Mouse (Mus musculus) erythroblast, adult 5-6 weeks (primary cell): ENCODE data around the gene Pheta1. TPM values are rescaled to one million over a fixed set of nuclear protein-coding genes. Genes with fewer than 3 reads are reported as not detected.

Experiments used
- ATAC-seq: replicated peaks from 2 replicates; pipeline ENCODE4 v1.8.0; 2016; ENCODE audit warnings: moderate number of reproducible peaks, mild to moderate bottlenecking, moderate TSS enrichment, inconsistent platforms; ENCODE audit not compliant: poor library complexity, low FRiP score, severe bottlenecking
- total RNA-seq, 2 experiments: library from RNA; stranded (forward) in 1 of 2; stranded (reverse) in 1 of 2; fragments of 150-400 nt in 1 of 2; fragments of 200-764, 138-1000 nt in 1 of 2; gene quantifications; 2 replicates each; pipeline versions ENCODE4 v1.2.3 to v1.2.4; 2015 to 2017; ENCODE audit warnings: low replicate concordance in 2 of 2

The Pheta1 gene
- total RNA-seq, 2 experiments from 2014 or later, result 0.19 TPM; not detected in 1

DNA sequence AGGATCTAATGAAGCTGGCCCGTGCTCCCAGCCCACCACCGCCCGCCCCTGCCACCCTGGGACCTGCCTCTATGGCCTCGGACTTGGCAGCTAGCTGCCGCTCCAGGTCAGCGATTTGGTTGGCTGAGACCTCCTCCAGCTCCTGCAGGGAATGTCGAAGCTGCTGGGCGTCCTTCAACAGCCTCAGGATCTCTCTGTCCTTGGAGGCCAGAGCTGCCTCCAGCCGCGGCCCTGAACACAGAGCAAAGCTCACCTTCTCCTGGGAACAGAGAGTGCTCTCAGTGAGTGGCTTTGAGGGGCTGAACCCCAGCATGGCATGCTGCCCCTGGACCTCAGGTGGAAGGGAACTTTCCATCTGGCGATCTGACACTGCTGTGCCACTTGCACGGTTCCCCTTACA is 28.1 kb downstream of the Pheta1 start:
- no peak for ATAC-seq

DNA sequence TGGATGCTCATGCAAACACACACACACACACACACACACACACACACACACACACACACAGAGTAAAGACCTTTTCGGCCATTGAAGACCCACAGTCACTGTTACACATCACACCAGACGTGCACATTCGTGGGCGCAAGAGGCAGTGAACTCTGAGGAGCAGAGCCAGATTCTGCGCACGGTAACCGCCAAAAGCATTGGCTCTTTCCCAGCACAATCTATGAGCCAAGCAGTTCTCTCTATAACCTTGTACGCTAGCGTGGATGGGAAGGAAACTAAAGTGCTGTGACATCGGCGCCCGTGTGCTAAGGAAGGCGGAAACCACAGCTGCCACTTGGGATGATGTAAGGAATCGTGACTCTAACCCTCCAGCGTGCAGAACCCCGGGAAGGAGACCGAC is 29.9 kb downstream of the Pheta1 start:
- ATAC-seq, result no peak

DNA sequence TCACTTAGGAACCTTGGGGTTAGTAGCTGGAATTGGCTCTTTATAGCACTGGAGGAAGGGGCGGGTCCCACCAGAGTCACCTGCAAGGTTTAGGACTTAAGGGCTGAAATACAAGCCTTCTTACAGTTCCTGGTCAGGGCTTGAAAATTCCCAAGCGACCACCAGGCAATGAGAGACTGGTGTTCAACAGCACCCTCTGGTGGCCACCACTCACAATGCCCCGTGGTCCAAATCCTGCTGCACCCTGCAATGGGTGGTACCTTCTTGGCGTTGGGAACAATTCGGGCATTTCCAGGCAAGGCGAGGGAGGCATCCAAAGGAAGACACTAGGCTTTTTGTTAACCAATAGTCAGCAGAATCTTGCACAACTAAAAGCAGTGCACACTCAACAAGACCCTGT is 30.4 kb downstream of the Pheta1 start:
- peak; percentile 63 for ATAC-seq

DNA sequence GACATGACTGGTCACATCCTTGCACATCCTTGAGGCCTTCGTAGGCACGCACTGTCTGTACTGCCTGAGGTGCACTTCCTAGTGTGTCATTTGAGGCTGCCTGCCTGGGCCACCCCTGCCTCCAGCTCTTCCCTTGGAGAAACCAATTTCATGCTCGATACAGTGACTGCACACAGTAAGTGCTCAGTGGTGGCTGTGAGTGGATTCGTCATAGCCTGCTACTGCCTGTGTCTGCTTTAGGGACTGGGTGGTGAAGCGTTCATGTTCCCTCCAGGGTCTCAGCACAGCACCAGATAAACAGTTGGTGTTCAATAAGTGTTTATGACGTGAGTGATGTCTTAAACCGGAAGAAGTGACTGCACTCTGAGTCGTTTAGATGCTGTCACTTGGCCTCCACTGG is 34.6 kb downstream of the Pheta1 start:
- ATAC-seq, result no peak

DNA sequence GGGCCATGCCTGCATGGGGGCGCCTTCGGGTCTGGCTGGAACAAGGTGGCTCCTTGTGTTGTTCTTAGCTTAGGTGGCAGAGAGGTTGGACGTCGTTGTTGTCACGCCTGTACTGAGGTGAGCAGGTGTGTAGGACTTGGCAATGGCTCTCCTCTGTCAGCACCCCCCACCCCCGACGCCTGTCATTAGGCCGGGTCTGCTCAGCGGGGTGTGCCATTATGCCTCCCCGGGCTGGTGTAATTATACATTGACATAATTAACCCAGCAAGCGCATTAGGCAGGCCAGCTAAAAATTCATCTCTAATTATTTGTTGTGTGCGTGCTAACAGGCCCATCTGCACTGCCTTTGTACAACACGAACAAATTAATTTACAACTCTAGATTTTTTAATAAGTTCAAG is 40.6 kb downstream of the Pheta1 start:
- ATAC-seq, result no peak

DNA sequence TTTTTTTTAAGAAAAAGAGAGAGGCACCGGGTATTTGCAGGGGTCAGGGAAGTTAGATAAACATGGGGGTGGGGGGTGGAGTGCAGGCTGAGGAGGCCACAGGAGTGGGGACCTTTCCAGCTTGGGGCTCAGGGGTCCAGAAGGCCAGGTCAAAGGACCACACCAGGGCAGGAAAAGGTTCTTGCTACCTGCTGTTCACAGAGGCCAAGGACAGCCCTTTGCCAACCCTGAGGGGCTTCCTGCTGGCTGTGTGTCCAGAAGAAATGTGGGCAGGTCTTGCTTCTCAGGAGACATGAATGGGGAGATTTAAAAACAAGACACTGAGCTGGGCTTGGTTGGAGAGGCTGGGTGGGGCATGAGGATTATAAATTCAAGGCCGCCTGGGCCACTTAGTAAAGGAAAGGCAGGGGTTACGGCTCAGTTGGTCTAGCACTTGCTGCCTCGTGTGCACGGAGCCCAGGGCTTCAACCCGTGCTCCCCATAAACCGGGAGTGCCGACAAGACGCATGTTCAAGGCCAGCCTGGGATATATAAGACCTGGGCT is 41.1 kb downstream of the Pheta1 start:
- no peak for ATAC-seq

DNA sequence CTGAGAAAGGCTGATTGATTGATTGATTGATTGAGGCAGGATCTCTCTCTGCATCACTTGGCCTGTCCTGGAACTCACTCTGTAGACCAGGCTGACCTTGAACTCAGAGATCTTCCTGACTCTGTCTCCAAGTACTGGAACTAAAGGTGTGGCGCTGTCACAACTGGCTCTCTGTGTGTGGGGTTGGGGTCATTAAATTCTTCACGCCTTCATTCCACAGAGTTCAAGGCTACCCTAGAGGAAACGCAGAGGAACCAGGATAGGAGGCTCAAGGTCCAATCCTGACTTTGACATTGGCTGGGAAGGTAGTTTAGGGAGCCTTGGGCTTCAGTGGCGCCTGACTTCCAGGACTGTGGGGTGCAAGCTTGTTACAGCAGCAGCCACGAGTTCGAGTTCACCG is 42.1 kb downstream of the Pheta1 start:
- no peak for ATAC-seq

DNA sequence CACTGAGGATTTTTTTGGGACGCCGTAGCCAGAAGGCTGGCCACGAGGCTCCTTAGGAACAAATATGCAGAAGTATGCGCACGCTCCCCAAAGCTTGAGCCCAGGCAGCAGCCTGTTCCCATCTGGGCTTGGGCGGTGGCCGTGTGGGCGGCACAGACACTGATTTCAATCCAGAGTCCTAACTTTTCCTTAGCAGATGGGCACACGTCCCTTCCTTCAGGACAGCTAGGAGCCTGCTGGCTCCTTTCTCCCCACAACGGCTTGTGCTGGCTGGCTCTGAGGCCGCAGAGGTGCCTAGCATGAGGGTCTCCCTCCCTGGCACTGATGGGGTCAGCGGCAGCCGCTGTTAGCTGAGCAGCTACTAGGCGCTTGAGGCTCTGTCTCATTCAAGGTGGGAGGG is 43.5 kb downstream of the Pheta1 start:
- ATAC-seq, result no peak

DNA sequence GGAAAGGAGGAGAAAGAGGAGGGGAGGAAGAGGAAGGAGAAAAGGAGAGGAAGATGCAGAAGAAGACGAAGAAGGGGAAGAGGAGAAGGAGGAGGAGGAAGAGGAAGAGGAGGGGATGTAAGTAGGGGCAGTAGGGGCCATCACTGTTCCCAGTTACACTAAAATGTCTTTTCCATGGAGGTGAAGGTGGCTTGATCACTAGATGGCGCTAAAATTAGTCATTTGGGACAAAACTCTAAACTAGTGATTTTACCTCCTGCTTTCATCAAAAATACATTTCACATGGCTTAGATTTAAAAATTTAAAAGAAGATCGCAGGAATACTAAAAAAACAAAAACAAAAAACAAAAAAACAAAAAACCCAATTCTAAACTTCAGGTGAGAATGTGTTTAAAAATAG is 44.8 kb downstream of the Pheta1 start:
- no peak for ATAC-seq

DNA sequence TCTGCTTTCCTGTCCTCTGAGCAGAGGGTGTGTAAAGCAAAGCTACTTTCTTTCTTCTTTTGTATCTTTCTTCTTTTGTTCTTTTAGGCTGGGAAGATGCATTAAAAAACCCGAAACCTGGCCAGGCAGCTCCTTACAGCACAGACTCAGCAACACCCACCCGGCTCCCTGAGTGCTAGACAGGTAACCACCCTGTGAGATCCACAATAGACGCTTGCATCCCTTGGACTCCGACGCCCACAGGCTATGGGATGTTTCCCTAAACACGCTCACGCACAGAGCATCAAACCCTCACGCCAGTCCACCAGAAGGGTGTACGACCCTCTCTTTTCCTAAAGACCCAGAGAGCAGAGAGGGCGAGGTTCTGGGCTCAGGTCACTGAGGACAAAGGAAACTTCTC is 45.9 kb downstream of the Pheta1 start:
- ATAC-seq, result no peak

DNA sequence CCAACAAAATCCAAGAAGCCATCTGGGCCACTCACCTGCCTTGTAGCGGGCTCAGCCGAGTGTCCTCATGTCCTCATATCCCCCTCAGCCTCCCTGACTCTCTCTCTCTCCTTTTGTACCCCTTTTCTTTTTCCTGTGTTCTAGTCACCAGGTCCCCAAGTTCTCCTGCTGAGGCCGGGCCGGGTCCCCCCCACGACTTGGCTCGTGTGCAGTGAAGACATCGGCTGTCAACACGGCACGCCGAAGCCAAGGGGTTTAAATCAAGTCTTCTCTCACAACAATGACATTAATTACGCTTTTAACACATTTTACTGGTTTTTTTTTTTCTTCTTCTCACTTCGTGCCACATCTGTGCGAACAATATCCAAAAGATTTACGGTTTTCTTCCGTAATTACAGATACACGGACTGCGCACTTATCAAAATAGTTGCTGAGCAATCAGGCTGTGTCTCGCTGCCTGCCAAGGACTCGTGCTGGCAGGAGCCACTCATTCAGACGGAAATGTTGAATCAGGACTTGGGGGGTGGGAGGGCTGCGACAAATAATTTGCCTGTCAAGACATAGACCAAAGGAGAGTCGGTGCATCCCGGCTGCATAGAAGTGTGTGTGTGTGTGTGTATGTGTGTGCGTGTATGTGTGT is 46.5 kb downstream of the Pheta1 start:
- no peak for ATAC-seq

DNA sequence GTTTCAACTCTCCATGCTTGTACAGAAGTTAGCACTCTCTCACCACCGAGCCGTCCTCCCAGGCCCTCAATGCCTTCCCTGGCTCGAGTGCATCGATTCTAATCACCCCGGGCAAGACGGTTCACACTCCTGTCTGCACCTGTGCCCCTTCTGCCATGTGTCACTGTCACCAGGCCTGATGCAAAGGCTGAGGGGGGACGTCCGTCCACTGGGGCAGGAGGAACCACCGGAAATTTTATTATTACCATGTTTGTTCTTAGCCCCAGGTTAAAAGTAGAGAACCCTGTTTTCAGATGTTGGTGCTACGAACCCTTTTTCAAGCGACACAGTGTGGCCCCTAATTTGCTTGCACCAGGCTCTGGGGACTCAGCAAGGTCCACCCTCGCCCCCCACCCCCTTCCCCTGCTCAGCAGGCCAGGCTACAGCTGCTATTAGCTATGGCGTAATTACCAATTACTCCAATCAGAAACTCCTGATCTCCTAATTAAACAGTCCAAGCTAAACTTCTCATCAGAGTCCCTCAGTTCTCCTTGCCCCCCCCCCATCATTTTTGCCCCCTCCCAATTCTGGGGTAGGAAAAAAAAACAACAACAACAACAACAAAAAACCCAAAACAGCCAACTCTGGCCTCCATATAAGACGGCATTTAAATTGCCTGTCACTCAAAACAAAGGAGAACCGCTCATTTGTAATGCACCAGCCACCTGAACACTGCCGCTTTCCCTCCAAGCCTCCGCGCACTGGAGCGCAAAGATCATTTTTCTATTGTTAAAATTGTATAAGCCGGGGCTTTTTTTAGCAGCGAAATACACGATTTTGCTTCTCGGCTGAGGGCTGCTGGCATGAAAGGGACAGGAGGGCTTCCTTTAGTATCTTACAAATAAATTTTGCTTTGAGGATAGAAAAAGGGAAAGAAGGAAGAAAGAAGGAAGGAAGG is 54.3 kb downstream of the Pheta1 start:
- ATAC-seq, result no peak

Other genes with a start within 250 kb of the Pheta1 start
- 1.9 and 3.1 TPM in 2 replicates for gene Acad12, start 230.0 kb upstream of the Pheta1 start, total RNA-seq (2015; ENCODE audit: low replicate concordance)
- 0.14 and 0.51 TPM in 2 replicates for gene Acad12, start 230.0 kb upstream of the Pheta1 start, total RNA-seq (2017; ENCODE audit: low replicate concordance)
- 2.1 and 3.7 TPM in 2 replicates for gene Acad10, start 188.5 kb upstream of the Pheta1 start, total RNA-seq (2015; ENCODE audit: low replicate concordance)
- 0.14 and 0.26 TPM in 2 replicates for gene Acad10, start 188.5 kb upstream of the Pheta1 start, total RNA-seq (2017; ENCODE audit: low replicate concordance)
- gene Brap, start 188.4 kb upstream of the Pheta1 start, total RNA-seq (2015; ENCODE audit: low replicate concordance), result 30.4 and 45.1 TPM in 2 replicates
- gene Brap, start 188.4 kb upstream of the Pheta1 start, total RNA-seq (2017; ENCODE audit: low replicate concordance), result 67.0 and 88.8 TPM in 2 replicates
- gene Atxn2, start 137.6 kb upstream of the Pheta1 start, total RNA-seq (2015; ENCODE audit: low replicate concordance), result 97.4 and 97.8 TPM in 2 replicates
- gene Atxn2, start 137.6 kb upstream of the Pheta1 start, total RNA-seq (2017; ENCODE audit: low replicate concordance), result 166 and 169 TPM in 2 replicates
- 9.0 and 18.1 TPM in 2 replicates for gene Sh2b3, start 11.3 kb upstream of the Pheta1 start, total RNA-seq (2015; ENCODE audit: low replicate concordance)
- 5.5 and 6.0 TPM in 2 replicates for gene Sh2b3, start 11.3 kb upstream of the Pheta1 start, total RNA-seq (2017; ENCODE audit: low replicate concordance)
- not detected in 2 replicates for gene Cux2, start 201.1 kb downstream of the Pheta1 start, total RNA-seq (2015; ENCODE audit: low replicate concordance)
- 0.17 TPM in 1 of 2 replicates, not detected in the other for gene Cux2, start 201.1 kb downstream of the Pheta1 start, total RNA-seq (2017; ENCODE audit: low replicate concordance)